Mouse (Mus musculus): ENCODE data around the gene Shroom3.

The Shroom3 gene

GRCm38 (mm10) chr5:92698131-92698836, 15.0 kb downstream of the Shroom3 start:
- in situ Hi-C loops (cut with MseI, MboI) = no loop called here

- in situ Hi-C loops (cut with MseI, MboI) = no loop called here
These were observed 15.7 kb downstream of the Shroom3 start for GRCm38 (mm10) chr5:92698837-92699529.

- in situ Hi-C loops (cut with MseI, MboI) = no loop called here
These were observed 18.5 kb downstream of the Shroom3 start for GRCm38 (mm10) chr5:92701750-92702149.

GRCm38 (mm10) chr5:92703671-92704070, 20.4 kb downstream of the Shroom3 start:
- in situ Hi-C loops (cut with MseI, MboI) = no loop called here

GRCm38 (mm10) chr5:92707921-92708491, 24.8 kb downstream of the Shroom3 start:
- in situ Hi-C loops (cut with MseI, MboI) = no loop called here

- in situ Hi-C loops (cut with MseI, MboI) = no loop called here
These were observed 27.5 kb downstream of the Shroom3 start for GRCm38 (mm10) chr5:92710779-92711178.

- in situ Hi-C loops (cut with MseI, MboI) = no loop called here
These were observed 28.5 kb downstream of the Shroom3 start for GRCm38 (mm10) chr5:92711666-92712290.

GRCm38 (mm10) chr5:92712621-92713395, 29.6 kb downstream of the Shroom3 start:
- in situ Hi-C loops (cut with MseI, MboI) = no loop called here

GRCm38 (mm10) chr5:92714886-92715285, 31.7 kb downstream of the Shroom3 start:
- in situ Hi-C loops (cut with MseI, MboI) = loop anchor here in 1 of 2 experiments (5.0 kb wide), 1 partner anchor 33 kb away; the partner anchor contains the start of gene Shroom3

GRCm38 (mm10) chr5:92715319-92715718, 32.1 kb downstream of the Shroom3 start:
- in situ Hi-C loops (cut with MseI, MboI) = loop anchor here in 1 of 2 experiments (5.0 kb wide), 1 partner anchor 33 kb away; the partner anchor contains the start of gene Shroom3

GRCm38 (mm10) chr5:92715890-92716289, 32.7 kb downstream of the Shroom3 start:
- in situ Hi-C loops (cut with MseI, MboI) = loop anchor here in 1 of 2 experiments (5.0 kb wide), 1 partner anchor 34 kb away; the partner anchor contains the start of gene Shroom3

- in situ Hi-C loops (cut with MseI, MboI) = loop anchor here in 1 of 2 experiments (5.0 kb wide), 1 partner anchor 36 kb away; the partner anchor contains the start of gene Shroom3
These were observed 34.6 kb downstream of the Shroom3 start for GRCm38 (mm10) chr5:92717666-92718360.

GRCm38 (mm10) chr5:92718856-92719255, 35.6 kb downstream of the Shroom3 start:
- in situ Hi-C loops (cut with MseI, MboI) = loop anchor here in 1 of 2 experiments (5.0 kb wide), 1 partner anchor 37 kb away; the partner anchor contains the start of gene Shroom3

GRCm38 (mm10) chr5:92721610-92722009, 38.4 kb downstream of the Shroom3 start:
- in situ Hi-C loops (cut with MseI, MboI) = no loop called here

- in situ Hi-C loops (cut with MseI, MboI) = loop anchor here (5.0 to 25.0 kb wide), 3 partner anchors 44 to 236 kb away; partner anchors contain the start of gene Shroom3 (in 1 of the 2)
These were observed 42.7 kb downstream of the Shroom3 start for GRCm38 (mm10) chr5:92725935-92726334.

GRCm38 (mm10) chr5:92728252-92728828, 45.1 kb downstream of the Shroom3 start:
- in situ Hi-C loops (cut with MseI, MboI) = loop anchor here (5.0 to 25.0 kb wide), 3 partner anchors 46 to 234 kb away; partner anchors contain the start of gene Shroom3 (in 1 of the 2)

GRCm38 (mm10) chr5:92729221-92729620, 46.0 kb downstream of the Shroom3 start:
- in situ Hi-C loops (cut with MseI, MboI) = loop anchor here (5.0 to 25.0 kb wide), 3 partner anchors 47 to 233 kb away; partner anchors contain the start of gene Shroom3 (in 1 of the 2)

GRCm38 (mm10) chr5:92741802-92742201, 58.6 kb downstream of the Shroom3 start:
- in situ Hi-C loops (cut with MseI, MboI) = loop anchor here (25.0 kb wide), 2 partner anchors 170 to 220 kb away; no protein-coding TSS in a partner anchor

- in situ Hi-C loops (cut with MseI, MboI) = loop anchor here (25.0 kb wide), 2 partner anchors 170 to 220 kb away; no protein-coding TSS in a partner anchor
These were observed 59.5 kb downstream of the Shroom3 start for GRCm38 (mm10) chr5:92742701-92743100.
